Mouse (Mus musculus) bone marrow macrophage, adult 2 months (primary cell): ENCODE results near the gene Trmt1.

Experiments used
- CTCF ChIP-seq: IDR thresholded peaks from 2 replicates; pipeline ENCODE4 v1.5.1; 2012; ENCODE audit warnings: low read depth, mild to moderate bottlenecking, low read length, moderate library complexity
- POLR2A ChIP-seq: IDR thresholded peaks from 2 replicates; pipeline ENCODE4 v1.6.1; 2012; ENCODE audit warnings: mild to moderate bottlenecking, low read depth, low read length, borderline replicate concordance

DNA sequence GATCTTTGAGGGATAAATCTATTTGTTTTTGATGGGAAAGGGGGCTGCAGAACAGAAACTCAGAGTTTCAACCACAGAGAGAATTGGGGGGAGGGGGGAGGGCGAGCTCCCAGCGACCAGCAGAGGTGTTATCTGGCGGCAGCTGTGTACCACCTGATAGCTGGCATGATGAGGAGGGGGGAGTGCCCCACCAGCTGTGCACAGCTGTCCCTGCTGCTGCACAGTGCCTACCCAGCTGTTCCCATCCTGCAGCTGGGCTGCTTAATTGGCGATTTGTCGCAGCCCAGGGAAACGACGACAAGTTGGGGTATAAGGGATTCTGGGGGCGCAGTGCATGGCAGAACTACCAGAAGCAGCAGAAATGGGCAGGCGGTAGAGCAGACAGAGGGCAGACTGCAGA is 38.6 kb downstream of the Trmt1 start:
- TF ChIP-seq CTCF (no peak), POLR2A (no peak)
